Mouse (Mus musculus) limb, embryonic 14.5 days (tissue): ENCODE data around the gene Prkag1. TPM values are rescaled to one million over a fixed set of nuclear protein-coding genes. Genes with fewer than 3 reads are reported as not detected.

Source experiments
- ATAC-seq: fragments of 200-750 bp; cut with Nextera tagmentation; 2 replicates; pipeline ENCODE4 v1.8.0; 2017; ENCODE audit warnings: low read depth, moderate number of reproducible peaks, moderate TSS enrichment; ENCODE audit not compliant: low FRiP score
- DNase-seq: peaks from one replicate; pipeline ENCODE4 v3.0.0-alpha.2; 2015; ENCODE audit warnings: low spot score
- H3K27ac ChIP-seq: fragments of 300-500 bp; sonication (generic); replicated peaks from 2 replicates; pipeline ENCODE4 v1.5.1; 2014; ENCODE audit warnings: low read depth, mild to moderate bottlenecking, low read length, moderate library complexity, mixed read lengths
- H3K27me3 ChIP-seq: fragments of 300-500 bp; sonication (generic); 2 replicates; pipeline ENCODE4 v1.6.1; 2014; ENCODE audit warnings: low read length, mixed read lengths; ENCODE audit not compliant: control insufficient read depth, insufficient read depth
- H3K36me3 ChIP-seq: fragments of 300-500 bp; sonication (generic); 2 replicates; pipeline ENCODE4 v1.6.1; 2014; ENCODE audit warnings: mild to moderate bottlenecking, low read length, moderate library complexity, mixed read lengths; ENCODE audit not compliant: control insufficient read depth, insufficient read depth
- H3K4me1 ChIP-seq: fragments of 300-500 bp; sonication (generic); 2 replicates; pipeline ENCODE4 v1.6.1; 2014; ENCODE audit warnings: antibody characterized with exemption, low read length, mixed read lengths; ENCODE audit not compliant: control insufficient read depth, insufficient read depth
- H3K4me2 ChIP-seq: fragments of 300-500 bp; sonication (generic); replicated peaks from 2 replicates; pipeline ENCODE4 v1.6.1; 2014; ENCODE audit warnings: low read depth, mild to moderate bottlenecking, low read length, moderate library complexity; ENCODE audit not compliant: severe bottlenecking
- H3K4me3 ChIP-seq: fragments of 300-500 bp; sonication (generic); replicated peaks from 2 replicates; pipeline ENCODE4 v1.5.1; 2014; ENCODE audit warnings: low read length
- H3K9ac ChIP-seq: fragments of 300-500 bp; sonication (generic); 2 replicates; pipeline ENCODE4 v1.6.1; 2014; ENCODE audit warnings: mild to moderate bottlenecking, low read depth, low read length, moderate library complexity; ENCODE audit not compliant: severe bottlenecking
- H3K9me3 ChIP-seq: fragments of 300-500 bp; sonication (generic); 2 replicates; pipeline ENCODE4 v1.6.1; 2016; ENCODE audit warnings: low read length; ENCODE audit not compliant: control insufficient read depth
- POLR2A ChIP-seq: fragments of 200-500 bp; IDR thresholded peaks from 2 replicates; pipeline ENCODE4 v1.8.0; 2012; ENCODE audit warnings: inconsistent platforms, mild to moderate bottlenecking, moderate library complexity, borderline replicate concordance; ENCODE audit not compliant: insufficient read depth, insufficient read length; ENCODE audit errors: extremely low read depth
- WGBS: fragments of 180-500 bp; shearing (Covaris S2); extraction: QIAGEN DNeasy Blood & Tissue Kit; methylation state at CpG from one replicate; pipeline ENCODE4 v1.1.7; 2014; 5-methylcytosine and 5-hydroxymethylcytosine counted together
- polyA plus RNA-seq, 2 experiments: library from polyadenylated mRNA; depleted of rRNA in 1 of 2; stranded (reverse) in 1 of 2; unstranded in 1 of 2; fragments of >200 nt; fragmentation: Nextera tagmentation in 1 of 2; extraction: Ambion mirVana in 1 of 2; gene quantifications; 2 replicates each; pipeline versions ENCODE4 v1.2.1 to v1.2.3; 2012 to 2014

The Prkag1 gene
- polyA plus RNA-seq, 2 experiments: 82.3 to 93.7 TPM

DNA sequence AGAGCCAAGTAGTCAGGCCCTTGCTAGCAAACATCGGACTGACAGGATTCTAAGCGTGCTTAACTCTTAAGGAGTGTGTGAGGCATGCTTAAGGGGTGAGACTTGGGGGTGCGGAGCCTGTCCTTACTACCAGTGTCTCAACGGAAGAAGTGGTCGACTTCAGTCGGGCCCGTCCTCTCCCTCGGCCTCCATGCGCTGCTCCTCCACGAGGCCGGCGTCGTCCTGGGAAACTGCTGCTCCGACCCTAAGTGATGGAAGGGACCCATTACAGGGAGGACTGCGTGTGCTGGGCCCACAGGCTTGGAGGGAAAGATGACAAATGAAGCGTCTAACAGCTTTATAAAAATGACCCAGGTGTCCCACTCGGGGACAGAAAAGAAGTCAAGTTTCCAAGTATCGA lies 29.6 kb upstream of the Prkag1 start:
- no peak for ATAC-seq
- peaks cover 100% of the 10 kb centered on the region for H3K36me3 ChIP-seq
- H3K4me2 ChIP-seq: no peak overlapping the region
- 95% methylated on average over 18 of the region's 18 CpGs for WGBS
- no peaks in the 10 kb centered on the region for H3K9me3 ChIP-seq
- DNase-seq: no peak
- H3K27ac ChIP-seq: no peak overlapping the region
- TF ChIP-seq POLR2A: no peak
- H3K27me3 ChIP-seq: no peaks in the 10 kb centered on the region
- H3K4me3 ChIP-seq: no peak overlapping the region
- H3K4me1 ChIP-seq: no peaks in the 10 kb centered on the region
- no peak overlapping the region for H3K9ac ChIP-seq

DNA sequence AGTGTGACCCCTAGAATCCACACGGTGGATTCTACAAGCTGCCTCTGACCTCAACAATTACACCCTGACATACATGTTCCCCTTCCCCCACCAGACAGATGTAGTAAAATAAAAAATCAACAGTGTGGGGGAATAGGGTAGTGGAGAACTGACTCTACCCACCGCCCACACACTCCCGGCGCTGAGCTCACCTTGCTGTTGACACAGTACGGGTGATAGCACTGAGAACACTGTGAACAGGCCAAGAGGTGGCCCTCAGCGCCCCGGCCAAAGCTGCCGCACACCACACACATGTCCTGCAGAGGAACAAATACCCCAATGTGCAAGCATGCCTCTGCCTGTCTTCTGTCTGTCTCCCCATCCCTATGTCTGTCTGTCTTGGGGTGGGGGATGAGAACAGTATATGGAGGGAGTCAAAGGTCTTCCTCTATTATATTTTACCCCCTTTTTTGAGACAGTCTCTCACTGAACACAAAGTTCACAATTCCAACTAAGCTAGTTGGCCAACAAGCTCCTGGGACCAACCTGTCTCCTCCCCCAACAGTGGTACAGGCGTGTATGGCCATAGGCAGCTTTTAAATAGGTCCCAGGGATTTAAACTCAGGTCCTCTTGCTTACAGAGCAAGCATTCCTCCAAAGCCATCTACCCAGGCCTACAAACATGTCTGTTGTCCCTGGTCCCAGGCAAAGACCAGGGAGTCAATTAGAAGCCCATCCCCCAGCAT lies 28.2 kb upstream of the Prkag1 start:
- Histone ChIP-seq H3K36me3 (peaks cover 100% of the 10 kb centered on the region), H3K9ac (no peak overlapping the region), H3K4me3 (no peak overlapping the region), H3K27ac (no peak overlapping the region), H3K4me1 (no peaks in the 10 kb centered on the region), H3K9me3 (no peaks in the 10 kb centered on the region), H3K4me2 (no peak overlapping the region), H3K27me3 (no peaks in the 10 kb centered on the region)
- 87% methylated on average over 9 of the region's 9 CpGs for WGBS
- no peak for ATAC-seq
- DNase-seq: no peak
- TF ChIP-seq POLR2A: no peak

GRCm38 (mm10) chr15:98854214-98854613 lies 22.9 kb upstream of the Prkag1 start:
- Histone ChIP-seq H3K9ac (no peak overlapping the region), H3K36me3 (peaks cover 100% of the 10 kb centered on the region), H3K27ac (no peak overlapping the region), H3K4me3 (no peak overlapping the region), H3K4me2 (no peak overlapping the region), H3K27me3 (no peaks in the 10 kb centered on the region), H3K9me3 (no peaks in the 10 kb centered on the region), H3K4me1 (no peaks in the 10 kb centered on the region)
- no peak for TF ChIP-seq POLR2A
- ATAC-seq: no peak
- no peak for DNase-seq
- WGBS: 92% methylated on average over 16 of the region's 16 CpGs

DNA sequence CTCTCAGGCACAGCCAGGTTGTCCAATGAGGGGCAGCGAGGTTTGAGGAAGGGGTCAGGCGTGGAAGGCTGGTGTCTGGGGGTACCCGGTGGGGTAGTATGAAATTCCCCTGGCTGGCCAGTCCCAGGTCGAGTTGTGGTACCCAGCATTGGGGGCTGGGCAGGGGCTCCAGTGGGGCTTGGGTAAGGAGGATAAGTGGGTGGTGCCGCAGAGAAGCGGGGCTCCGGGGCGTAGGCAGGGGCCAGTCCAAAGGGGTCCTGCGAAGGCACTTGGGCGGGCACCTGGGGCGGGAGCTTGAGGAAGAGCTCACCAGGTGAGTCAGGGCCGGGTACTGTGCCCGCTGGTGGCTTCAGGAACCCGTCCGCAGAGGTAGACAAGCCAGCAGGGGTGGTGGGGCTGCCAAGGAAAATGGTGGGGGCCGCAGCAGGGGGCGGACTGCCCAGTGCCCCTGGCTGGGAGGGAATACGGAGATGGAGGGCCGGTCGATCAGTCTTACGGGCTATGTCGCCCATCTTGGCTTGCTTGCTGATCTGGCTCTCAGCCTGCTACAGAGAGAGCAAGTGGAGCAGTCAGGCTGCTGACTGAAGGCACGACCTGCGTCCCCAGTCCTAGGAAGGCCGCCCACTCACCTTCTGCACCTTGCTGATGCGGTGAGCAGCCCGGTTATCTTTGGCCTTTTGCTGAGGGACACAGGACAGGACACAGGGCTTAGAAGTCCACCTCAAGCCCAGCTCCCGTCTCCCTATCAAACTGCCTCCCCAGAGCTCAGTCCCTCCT lies 22.0 kb upstream of the Prkag1 start:
- H3K27ac ChIP-seq: no peak overlapping the region
- no peaks in the 10 kb centered on the region for H3K27me3 ChIP-seq
- H3K4me2 ChIP-seq: no peak overlapping the region
- no peak overlapping the region for H3K4me3 ChIP-seq
- no peaks in the 10 kb centered on the region for H3K9me3 ChIP-seq
- no peak for TF ChIP-seq POLR2A
- DNase-seq (no peak), ATAC-seq (no peak)
- WGBS: 91% methylated on average over 25 of the region's 28 CpGs
- H3K36me3 ChIP-seq: peaks cover 100% of the 10 kb centered on the region
- H3K9ac ChIP-seq: no peak overlapping the region
- H3K4me1 ChIP-seq: no peaks in the 10 kb centered on the region

- no peak for DNase-seq
Observed at GRCm38 (mm10) chr15:98852733-98853132, 21.4 kb upstream of the Prkag1 start.

More at GRCm38 (mm10) chr15:98852733-98853132, 21.4 kb upstream of the Prkag1 start:
- peaks cover 100% of the 10 kb centered on the region for H3K36me3 ChIP-seq
- H3K9ac ChIP-seq: no peak overlapping the region
- no peak overlapping the region for H3K27ac ChIP-seq
- no peak for ATAC-seq
- no peak overlapping the region for H3K4me2 ChIP-seq
- no peaks in the 10 kb centered on the region for H3K4me1 ChIP-seq
- no peak overlapping the region for H3K4me3 ChIP-seq
- no peak for TF ChIP-seq POLR2A
- H3K9me3 ChIP-seq: no peaks in the 10 kb centered on the region
- WGBS: 92% methylated on average over 7 of the region's 9 CpGs
- H3K27me3 ChIP-seq: no peaks in the 10 kb centered on the region
